Mouse (Mus musculus): ENCODE data around the gene Cdhr4. TPM values are rescaled to one million over a fixed set of nuclear protein-coding genes. Genes with fewer than 3 reads are reported as not detected.

The Cdhr4 gene
- total RNA-seq, 2 experiments from 2014 or later, result 2.0 TPM

DNA sequence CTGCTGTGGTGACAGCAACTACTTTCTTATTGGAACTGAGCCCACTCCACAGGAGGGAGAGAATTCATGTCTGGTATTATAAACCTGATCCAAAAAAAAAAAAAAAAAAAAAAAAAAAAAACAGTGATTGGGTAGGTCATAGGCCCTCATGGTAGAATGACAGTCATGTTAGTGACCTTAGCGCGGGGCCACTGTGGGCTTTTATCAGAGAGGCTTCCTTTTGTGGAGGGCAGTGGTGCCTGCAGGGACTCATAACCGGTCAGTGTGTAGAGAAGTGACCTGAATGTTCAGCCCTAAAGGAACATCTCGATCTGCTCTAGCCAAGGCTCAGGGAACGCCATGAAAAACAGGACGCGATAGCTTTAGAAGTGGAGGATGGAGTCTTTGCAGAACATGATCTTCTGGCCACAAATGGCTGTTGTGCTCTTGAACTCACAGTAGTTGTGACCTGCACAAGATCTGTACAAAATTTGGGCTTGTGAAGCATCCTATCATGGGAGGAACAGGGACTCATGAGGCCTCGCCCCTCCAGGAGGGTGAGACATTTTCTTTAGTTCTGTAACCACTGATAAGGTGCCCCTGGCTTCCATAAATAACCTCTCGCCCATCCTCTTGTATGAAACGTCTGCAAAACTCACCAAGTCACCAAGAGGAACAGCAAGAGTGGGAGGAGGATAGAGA is 17.7 kb upstream of the Cdhr4 start:
- intact Hi-C loops (cut with DNase I), result no loop called here
- no peak for DNase-seq

DNA sequence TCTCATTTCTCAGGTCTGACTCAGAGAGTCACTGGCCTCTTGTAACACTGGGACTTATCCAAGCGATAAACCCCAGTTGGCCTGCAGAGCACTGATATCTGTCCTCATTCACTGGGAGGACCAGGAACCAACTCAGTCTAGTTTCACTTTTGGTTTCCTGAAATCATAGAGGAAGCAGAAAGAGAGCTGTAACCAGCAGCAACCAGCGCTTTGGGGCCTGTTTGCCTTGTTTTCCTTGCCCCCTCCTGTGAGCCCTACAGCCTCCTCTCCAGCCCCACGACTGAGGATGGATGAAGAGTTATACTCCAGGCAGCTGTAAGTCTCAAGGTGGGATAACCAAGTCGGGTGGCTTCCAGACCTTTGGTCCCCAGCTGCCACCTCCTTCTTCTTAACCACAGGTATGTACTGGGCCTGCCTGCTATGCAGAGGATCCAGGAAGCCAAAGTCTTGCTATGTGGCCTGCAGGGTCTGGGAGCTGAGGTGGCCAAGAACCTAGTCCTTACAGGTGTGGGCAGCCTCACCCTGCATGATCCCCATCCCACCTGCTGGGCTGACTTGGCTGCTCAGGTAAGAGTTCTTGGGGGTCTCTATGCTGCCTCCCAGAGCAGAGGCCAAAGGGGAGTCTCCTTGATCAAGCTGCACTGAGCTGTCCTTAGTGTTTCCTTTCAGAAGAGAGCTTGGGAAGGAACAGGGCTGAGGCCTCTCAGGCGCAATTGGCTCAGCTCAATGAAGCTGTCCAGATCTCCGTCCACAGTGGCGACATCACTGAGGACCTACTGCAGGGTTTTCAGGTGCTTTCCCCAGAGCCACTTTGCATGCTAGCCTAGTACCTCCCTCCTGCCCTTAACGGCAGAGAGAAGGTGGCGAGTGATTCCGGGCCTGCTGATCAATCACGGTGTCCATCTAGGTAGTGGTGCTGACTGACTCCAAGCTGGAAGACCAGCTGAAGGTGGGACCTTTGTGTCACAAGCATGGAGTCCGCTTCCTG is 16.6 kb upstream of the Cdhr4 start, which contains the start of gene Uba7:
TSS of gene Uba7 (plus strand) at position 107 of the 988 bp plus-strand sequence.
- peak; percentile 67 to 69 for DNase-seq
- intact Hi-C loops (cut with DNase I), result no loop called here

DNA sequence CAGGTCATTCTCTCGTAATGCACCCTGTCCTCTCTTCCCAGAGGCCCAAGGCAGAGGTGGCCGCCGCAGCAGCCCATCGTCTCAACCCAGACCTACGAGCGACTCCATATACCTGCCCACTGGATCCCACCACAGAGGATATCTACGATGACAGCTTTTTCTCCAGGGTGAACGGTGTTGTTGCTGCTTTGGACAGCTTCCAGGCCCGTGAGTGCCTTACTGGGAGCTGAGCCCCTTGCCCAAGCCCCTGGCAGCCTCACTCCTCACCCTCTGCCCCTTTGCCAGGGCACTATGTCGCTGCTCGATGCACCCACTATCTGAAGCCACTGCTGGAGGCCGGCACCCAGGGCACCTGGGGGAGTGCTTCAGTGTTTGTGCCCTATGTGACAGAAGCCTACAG is 13.5 kb upstream of the Cdhr4 start:
- DNase-seq, result no peak
- intact Hi-C loops (cut with DNase I), result no loop called here

DNA sequence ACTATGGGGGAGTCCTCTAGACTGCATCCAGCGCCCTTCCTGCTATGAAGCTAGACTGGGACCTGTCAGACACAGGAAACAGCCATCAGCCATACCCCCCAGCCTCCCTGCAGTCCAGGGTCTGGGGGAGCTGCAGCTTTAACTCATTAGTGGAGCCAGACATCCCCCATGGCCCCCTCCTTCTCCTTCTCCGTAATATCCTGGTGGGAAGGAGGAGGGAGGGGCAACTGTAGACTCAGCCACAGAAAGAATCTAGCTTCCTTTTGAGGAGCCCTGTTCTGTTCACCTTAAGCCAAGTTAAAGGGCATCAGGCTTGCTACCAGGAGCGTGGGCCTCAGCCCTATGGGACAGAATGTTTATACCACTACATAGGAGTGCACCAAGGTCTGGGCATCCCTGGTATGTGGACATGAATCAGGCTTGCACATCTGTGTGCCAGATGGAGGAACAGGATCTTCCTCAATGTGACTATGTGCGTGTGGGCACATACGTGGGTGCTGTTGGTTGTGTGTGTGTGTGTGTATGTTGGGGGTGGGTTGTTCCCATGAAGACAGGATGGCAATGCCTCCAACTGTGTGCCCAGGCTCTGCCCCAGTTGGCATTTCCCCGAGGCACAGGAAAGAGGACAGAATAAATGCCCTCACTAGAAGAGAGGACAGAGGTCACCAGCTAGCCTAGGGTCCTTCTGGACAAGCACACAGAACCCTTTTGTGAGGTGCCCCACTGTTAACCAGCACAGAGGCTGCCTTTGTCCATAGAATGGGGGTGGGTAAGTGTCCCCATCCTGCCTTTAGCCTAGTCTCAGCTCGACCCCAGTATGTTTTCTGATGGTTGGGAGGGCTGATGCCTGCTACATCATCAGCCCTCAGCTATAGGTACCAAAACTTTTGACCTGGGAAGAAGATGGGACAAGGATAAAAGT is 10.4 kb upstream of the Cdhr4 start:
- DNase-seq, result peak; percentile 55 to 59
- intact Hi-C loops (cut with DNase I), result loop anchor here (1.0 kb wide), 1 partner anchor 16 kb away; no protein-coding TSS in a partner anchor

DNA sequence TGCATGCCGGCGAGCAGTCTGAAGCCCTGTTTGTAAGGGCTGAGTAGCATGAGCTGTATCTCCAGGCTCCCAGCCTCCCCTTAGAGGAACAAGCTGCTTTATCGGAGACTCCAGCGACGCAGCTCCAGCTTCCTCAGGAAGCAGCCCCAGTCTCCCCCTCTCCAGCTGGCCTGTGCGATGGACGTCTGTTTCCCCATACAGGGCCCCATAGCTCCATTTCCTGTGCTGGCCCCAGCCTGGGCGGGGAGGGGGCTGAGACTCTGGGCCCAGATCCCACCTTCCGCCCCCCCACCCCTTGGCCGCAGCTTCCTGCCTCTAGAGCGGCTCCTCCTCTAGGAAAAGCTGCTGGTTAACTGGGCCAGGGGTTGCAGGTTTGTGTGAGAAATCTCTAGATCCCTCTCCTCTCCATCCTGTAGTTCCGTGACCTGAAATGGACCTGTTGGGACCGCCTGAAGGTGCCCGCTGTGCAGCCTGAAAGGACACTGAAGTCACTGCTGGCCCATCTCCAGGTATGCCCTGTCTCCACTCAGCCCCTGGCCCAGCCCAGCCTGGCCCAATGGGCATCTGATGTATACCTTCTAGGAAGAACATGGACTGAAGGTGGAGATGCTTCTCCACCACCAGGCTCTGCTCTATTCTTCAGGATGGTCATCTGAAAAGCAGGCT is 9.5 kb upstream of the Cdhr4 start, which contains the start of gene Gm20661:
TSS of gene Gm20661 (plus strand) at position 378 of the 666 bp plus-strand sequence.
- DNase-seq, result peak; percentile 86 to 88
- intact Hi-C loops (cut with DNase I), result loop anchor here (1.0 kb wide), 1 partner anchor 17 kb away; no protein-coding TSS in a partner anchor

DNA sequence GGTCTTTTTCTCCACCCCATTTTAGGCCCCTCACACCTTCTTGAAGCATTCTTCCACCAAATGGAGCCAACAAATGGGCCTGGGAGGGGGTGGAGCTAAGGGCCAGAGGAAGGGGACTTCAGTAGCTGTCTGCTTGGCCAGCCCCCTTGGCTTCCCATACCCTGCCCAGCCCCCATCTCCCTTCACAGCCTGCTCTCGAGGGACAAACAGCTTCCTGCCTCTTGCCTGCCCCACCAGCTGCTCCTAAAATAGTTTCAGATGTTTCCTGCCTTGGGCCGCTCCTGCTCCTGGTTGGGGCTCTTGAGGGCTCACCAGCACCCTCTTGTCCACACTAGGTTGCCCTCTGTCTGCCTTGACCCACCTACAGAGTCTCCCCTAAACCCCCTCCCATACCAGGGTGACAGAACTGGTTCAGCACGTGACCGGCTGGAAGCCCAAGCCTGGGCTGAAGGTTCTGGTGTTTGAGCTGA is 8.8 kb upstream of the Cdhr4 start:
- peak; percentile 92 to 94 for DNase-seq
- intact Hi-C loops (cut with DNase I), result no loop called here

DNA sequence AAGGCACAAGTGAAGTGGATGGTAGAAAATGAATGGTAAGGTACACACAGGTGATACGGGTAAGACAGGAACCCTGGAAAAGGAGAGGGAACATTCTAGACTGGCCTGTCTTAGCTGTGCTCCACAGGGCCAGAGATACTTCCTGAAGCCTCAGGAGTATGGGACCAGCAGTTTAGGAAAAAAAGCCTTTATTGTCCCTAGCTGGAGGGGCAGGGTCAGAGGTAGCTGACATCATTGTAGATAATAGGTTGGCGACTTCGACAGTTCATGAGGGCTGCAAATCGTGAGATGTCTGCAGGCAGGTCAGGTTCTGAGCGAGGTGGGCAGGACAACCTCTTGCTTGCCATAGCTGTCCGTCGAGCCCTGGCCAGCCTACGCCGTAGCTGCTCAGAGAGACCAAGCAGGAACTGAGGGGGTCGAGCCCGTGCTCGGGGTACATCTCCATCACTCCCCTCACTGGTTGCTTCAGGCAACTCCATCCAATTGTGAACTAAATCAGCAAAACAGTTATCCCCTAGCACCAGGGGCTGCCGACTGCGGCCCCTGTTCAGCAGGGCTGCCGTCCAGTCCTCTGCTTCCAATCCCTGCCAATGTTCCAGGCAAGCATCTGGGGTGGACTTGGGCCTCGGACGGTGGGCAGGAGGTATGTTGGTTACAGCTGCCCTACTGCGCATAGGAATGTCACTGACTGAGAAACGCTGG is 8.1 kb upstream of the Cdhr4 start:
- intact Hi-C loops (cut with DNase I), result no loop called here
- peak; percentile 36 to 49 for DNase-seq

DNA sequence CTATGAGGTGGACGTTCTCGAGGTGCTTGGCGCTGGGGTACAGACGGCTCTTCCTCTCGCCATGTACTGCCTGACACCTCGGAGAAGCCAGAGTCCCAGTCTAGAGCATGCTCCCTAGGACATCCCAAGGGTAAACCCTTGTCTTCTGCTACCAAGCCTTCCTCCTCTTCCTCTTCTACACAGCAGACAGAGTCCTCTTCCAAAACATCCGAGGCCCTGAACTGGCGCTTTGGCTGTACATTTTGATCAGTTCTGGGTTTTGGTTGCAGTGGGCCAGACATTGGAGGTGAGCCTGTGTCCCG is 7.6 kb upstream of the Cdhr4 start:
- DNase-seq, result no peak
- intact Hi-C loops (cut with DNase I), result loop anchor here (5.0 kb wide), 1 partner anchor 68 kb away; the partner anchor contains the start of gene Amigo3

DNA sequence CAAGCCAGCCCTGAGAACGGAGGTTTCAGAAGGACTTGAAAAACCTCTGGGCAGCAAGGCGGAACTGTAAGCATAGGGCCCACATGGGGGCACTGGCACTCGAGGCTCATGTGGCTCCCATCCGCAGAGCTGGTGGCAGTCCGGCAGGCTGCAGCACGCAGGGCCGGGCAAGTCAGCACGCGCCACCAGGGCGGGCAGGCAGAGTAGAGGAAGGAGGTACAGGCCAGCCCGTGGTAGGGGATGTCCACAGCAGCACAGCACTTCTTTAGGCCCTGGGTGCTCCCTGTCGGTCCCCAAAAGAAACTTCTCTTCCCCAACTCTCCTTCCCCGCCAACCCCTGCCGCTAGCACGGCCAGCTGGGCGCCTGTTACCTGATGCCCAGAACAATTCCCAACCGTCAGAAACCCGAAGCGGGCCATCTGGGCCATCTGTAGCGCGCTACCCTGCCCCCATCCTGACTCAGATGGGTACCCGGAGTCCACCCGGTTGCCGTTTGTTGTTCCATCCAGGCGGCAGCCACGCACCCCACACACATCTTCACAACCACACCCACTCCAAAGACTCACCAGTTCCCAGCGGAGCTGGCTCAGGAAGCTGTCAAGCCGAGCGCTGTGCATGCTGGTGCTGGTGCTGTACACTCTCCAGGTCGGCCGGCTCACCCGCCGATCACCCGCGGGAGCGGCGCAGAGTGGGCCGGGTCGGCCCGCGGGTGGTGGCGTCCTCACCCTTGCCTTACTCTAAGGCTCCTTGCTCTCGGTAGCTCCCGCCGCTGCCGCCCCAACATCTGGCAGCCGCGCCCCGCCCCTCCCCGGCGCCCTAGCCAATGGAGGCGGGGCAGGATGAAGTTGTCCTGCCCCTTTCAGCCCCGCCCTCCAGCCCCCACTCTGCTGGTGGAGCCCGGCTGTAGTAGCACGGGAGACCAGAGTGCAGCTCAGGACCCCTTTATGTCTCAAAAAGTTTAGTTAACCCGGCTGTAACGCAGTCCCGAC is 6.9 kb upstream of the Cdhr4 start, which contains the start of gene Inka1:
TSS of gene Inka1 (minus strand) at position 749 of the 989 bp plus-strand sequence.
- DNase-seq, result peak; percentile 93 to 94
- intact Hi-C loops (cut with DNase I), result loop anchor here (1.0 to 5.0 kb wide), 2 partner anchors 22 to 67 kb away; partner anchors contain the start of gene Amigo3

DNA sequence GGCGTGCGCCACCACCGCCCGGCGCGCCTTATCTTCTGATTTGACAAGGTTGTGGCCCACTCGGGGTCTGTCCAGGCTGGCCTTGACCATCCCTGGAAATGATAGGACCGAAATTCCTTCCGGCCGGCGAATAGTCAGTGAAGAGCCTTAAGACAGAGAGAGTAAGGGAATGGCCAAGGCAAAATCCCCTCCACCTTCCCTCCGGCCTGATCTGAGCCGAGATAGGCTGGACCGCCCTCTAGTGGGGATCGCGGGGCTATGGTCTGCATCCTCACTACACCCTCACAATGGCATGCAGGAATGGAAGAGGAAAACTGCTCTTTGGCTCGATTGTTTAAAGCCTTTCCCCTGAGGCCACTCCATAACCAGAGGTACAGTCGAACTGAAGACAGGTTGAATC is 5.9 kb upstream of the Cdhr4 start:
- peak; percentile 88 to 89 for DNase-seq
- intact Hi-C loops (cut with DNase I), result loop anchor here (1.0 to 5.0 kb wide), 2 partner anchors 23 to 66 kb away; partner anchors contain the start of gene Amigo3

DNA sequence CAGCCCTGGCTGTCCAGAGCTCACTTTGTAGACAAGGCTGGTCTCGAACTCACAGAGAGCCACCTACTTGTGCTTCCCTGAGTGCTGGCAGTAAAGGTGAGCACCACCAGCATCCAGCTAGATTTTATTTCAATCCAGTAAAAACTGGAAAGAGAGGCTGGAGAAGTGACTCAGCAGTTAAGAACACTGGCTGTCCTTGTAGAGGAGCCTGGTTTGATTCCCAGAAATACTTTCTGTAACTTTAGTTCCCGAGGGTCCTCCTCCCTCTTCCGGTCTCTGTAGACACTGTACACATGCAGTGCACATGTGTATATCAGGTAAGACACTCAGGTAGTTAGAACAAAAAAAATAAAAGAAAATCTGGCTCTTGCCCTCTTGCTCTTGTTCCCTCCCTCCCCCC is 4.3 kb upstream of the Cdhr4 start:
- no peak for DNase-seq
- intact Hi-C loops (cut with DNase I), result loop anchor here (5.0 kb wide), 1 partner anchor 64 kb away; the partner anchor contains the start of gene Amigo3

DNA sequence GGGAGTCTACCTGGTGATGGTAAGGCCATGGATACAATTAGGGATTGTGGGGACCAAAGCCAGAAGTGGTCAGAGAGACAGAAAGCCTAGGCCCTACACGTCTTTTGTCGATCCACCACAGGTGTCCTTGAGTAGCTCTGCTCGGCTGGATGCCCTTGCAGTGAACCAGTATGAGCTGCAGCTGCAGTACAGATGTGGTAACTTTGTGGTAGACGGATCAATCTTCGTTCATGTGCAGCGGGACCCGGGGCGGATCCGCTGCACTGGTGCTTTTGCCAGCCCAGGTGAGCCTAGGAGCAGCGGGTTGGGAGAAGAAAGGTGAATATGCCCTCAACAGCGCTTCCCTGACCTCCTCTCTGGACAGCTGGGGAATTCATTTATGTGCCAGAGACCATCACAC is 716 bp downstream of the Cdhr4 start:
- intact Hi-C loops (cut with DNase I), result no loop called here
- no peak for DNase-seq

DNA sequence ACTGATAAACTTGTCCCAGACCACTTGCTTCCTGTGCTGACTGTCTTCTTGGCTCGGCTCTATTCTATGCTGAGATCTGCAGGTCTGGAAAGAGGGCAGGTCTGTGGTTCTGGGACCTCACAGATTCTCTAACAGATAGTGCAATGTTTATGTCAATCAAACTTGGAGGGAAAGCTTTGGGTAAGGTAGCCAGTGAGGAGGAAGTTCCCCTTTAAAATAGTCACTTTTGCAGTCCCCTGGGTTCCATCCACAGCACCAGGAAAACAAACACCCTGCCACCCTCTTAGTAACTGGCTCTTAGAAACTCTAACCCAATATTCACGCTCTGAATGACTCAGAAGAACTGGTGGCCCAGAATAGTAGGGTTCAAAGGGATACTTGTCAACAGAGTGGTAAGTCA is 2.2 kb downstream of the Cdhr4 start:
- no peak for DNase-seq
- intact Hi-C loops (cut with DNase I), result no loop called here

DNA sequence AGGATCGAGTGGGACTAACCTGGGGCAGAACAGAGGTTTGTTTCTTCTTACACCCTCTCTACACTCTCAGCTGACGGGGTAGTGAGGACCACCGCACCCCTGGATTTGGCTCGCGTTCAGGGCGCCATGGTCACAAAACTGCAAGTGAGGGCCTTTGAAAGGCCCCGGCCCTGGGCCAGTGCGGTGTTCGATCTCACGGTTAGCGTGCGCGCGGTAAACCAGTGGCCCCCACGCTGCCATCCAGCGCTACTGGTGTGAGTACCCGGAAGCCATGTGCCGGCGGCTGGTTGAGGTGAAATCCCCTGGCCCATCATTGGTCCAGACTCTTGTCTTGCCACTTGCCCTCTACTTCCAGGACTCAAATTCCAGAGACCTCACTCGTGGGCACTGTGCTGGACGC is 3.2 kb downstream of the Cdhr4 start:
- intact Hi-C loops (cut with DNase I), result no loop called here

DNA sequence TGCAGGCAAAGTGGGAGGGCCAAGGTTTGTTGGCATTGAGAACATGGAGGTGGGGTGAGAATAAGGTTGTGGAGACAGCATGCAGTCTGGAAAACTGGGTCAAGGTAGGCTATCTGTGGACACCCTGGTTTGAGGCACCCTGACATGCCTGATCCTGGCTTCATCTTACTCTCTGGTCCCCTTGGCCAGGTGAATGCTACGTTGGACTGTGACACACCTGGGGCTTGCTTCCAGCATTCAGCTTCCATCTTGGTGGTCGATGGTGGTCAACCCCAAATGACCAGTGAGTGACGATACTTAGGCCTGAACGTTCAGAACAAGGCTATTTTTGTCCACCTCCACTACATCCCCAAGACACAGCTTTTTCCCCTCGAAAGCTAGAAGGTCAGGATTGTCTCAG is 3.8 kb downstream of the Cdhr4 start, which contains the start of gene Gm20662:
TSS of gene Gm20662 (plus strand) at position 301 of the 400 bp plus-strand sequence.
- intact Hi-C loops (cut with DNase I), result no loop called here
- no peak for DNase-seq

More for the DNA sequence above, 3.2 kb downstream of the Cdhr4 start:
- no peak for DNase-seq

DNA sequence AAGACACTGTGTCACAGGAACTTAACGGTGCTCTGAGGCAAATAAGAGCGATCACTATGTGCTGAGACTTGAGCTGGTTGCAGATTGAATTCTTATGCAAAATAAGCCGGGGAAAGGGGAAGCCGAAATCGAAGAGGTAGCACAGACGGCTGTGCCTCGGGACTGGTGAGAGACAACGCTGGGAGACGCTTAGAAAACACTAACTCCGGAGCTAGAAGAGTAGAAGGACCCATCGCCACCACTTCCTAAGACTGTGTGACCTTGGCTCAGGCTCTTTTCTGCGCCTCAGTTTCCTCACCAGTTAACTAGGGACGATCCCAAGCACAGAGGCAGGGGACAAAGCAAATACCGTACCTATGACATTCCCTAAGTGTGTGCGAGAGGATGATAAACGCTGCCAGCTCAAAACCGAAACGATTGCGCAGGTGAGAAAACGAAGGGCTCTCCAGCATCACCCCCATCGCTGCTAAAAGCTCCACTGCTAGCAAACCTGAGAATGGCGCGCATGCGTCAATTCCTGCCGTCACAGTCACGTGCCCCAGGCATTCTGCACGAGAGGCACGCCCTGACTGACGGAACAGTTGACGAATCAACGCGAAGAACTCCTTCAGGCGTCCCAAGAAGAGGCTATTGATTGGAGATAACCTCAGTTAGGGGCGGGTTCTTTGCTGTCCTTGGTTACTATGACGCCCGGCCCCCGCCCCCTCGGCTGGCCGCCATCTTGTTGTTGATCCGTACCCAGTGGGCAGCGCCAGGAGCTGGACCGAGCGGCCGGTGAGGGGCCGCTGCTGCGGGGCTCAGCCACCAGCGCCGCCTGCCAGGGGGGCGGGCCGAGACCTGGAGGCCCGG is 9.8 kb downstream of the Cdhr4 start, which contains the start of gene Ip6k1:
TSS of gene Ip6k1 (plus strand) at position 580 of the 849 bp plus-strand sequence.
- peak; percentile 100 for DNase-seq
- intact Hi-C loops (cut with DNase I), result no loop called here

Data from heart, postnatal 10 days (tissue).